Mouse (Mus musculus) intestine, embryonic 14.5 days (tissue): ENCODE results near the gene Mucl3. TPM values are rescaled to one million over a fixed set of nuclear protein-coding genes. Genes with fewer than 3 reads are reported as not detected.
A peak's percentile ranks its signal among the peaks of the same experiment; 100 is the strongest.

Experiments
- ATAC-seq: fragments of 200-750 bp; cut with Nextera tagmentation; replicated peaks from 2 replicates; pipeline ENCODE4 v1.8.0; 2017; ENCODE audit warnings: low read depth, moderate number of reproducible peaks, moderate TSS enrichment, moderate library complexity; ENCODE audit not compliant: low FRiP score, low TSS enrichment
- DNase-seq: peaks from one replicate; pipeline ENCODE4 v3.0.0-alpha.2; 2018; ENCODE audit warnings: low spot score
- H3K27ac ChIP-seq: fragments of 300-500 bp; sonication (generic); 2 replicates; pipeline ENCODE4 v1.5.1; 2014; ENCODE audit warnings: low read depth, mild to moderate bottlenecking, control low read depth
- H3K27me3 ChIP-seq: fragments of 300-500 bp; sonication (generic); replicated peaks from 2 replicates; pipeline ENCODE4 v1.6.1; 2014; ENCODE audit warnings: low read length, control low read depth; ENCODE audit not compliant: control insufficient read depth, insufficient read depth
- H3K36me3 ChIP-seq: fragments of 300-500 bp; sonication (generic); 2 replicates; pipeline ENCODE4 v1.6.1; 2014; ENCODE audit warnings: low read length, control low read depth; ENCODE audit not compliant: control insufficient read depth, insufficient read depth
- H3K4me1 ChIP-seq: fragments of 300-500 bp; sonication (generic); replicated peaks from 2 replicates; pipeline ENCODE4 v1.6.1; 2014; ENCODE audit warnings: low read length, control low read depth, mixed read lengths; ENCODE audit not compliant: control insufficient read depth, insufficient read depth
- H3K4me2 ChIP-seq: fragments of 300-500 bp; sonication (generic); 2 replicates; pipeline ENCODE4 v1.6.1; 2014; ENCODE audit warnings: low read length
- H3K4me3 ChIP-seq: fragments of 300-500 bp; sonication (generic); 2 replicates; pipeline ENCODE4 v1.5.1; 2014; ENCODE audit warnings: low read depth, low read length, control low read depth, mixed read lengths
- H3K9ac ChIP-seq: fragments of 300-500 bp; sonication (generic); 2 replicates; pipeline ENCODE4 v1.6.1; 2014; ENCODE audit warnings: mild to moderate bottlenecking, low read length
- H3K9me3 ChIP-seq: fragments of 300-500 bp; sonication (generic); 2 replicates; pipeline ENCODE4 v1.6.1; 2016; ENCODE audit warnings: low read length, control low read depth; ENCODE audit not compliant: control insufficient read depth
- WGBS: fragments of 180-500 bp; shearing (Covaris S2); extraction: QIAGEN DNeasy Blood & Tissue Kit; methylation state at CpG from one replicate; pipeline ENCODE4 v1.1.7; 2014; 5-methylcytosine and 5-hydroxymethylcytosine counted together
- polyA plus RNA-seq: library from polyadenylated mRNA; unstranded; fragments of >200 nt; fragmentation: Nextera tagmentation; extraction: Ambion mirVana; gene quantifications from 2 replicates; pipeline ENCODE4 v1.2.1, GENCODE M21; 2014

Mucl3 gene
- polyA plus RNA-seq, 1 experiment from 2014 or later = 0.39 TPM

DNA sequence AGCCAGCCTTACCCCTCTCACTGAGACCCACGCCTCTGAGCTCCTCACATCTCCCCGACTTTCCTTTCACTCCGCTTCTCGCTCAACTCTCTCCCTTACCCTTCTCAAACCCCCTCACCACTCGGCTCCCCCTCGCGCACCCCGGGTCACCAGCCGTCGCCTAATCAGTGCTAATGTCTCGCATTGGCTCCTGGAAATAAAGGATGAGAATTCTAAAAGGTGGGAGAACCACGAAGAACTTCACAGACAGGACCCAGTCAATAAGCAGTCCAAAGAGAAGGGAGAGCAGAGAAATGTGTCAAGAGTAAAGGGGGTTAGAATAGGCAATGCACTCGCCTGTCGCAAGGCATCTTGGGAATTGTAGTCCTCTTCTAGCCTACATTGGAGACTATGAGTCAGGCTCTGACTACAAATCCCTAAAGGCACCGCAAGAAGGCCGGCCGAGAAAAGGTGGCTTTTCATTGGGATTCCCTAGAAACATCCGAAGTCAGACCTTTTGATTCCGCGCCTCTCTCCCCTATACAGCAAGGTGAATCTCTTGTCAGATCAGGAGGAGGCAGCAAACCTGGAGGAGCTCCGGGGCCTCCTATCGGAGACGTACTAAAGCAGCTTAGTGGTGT is 30.0 kb upstream of the Mucl3 start, which contains the start of gene Gtf2h4:
Gene Gtf2h4, minus strand, starts transcription at position 324 of the 620 bp plus-strand sequence.
- H3K27me3 ChIP-seq = no peaks in the 10 kb centered on the region
- peaks cover 25% of the 10 kb centered on the region for H3K36me3 ChIP-seq
- ATAC-seq (peak; percentile 92), DNase-seq (peak; percentile 86)
- H3K4me3 ChIP-seq = peak within 1 kb of the TSS; percentile 87
- whole genome bisulfite sequencing = 1% methylated on average over 23 of the region's 23 CpGs
- no peaks in the 10 kb centered on the region for H3K9me3 ChIP-seq
- H3K4me2 ChIP-seq = peak within 1 kb of the TSS; percentile 67
- peak within 1 kb of the TSS; percentile 90 for H3K9ac ChIP-seq
- no peak within 1 kb of the TSS for H3K27ac ChIP-seq
- H3K4me1 ChIP-seq = peaks cover 8% of the 10 kb centered on the region

GRCm38 (mm10) chr17:35672527-35672926 is 29.0 kb upstream of the Mucl3 start:
- Histone ChIP-seq H3K27ac (no peak overlapping the region), H3K4me2 (peak overlapping the region; percentile 67), H3K36me3 (peaks cover 25% of the 10 kb centered on the region), H3K4me3 (no peak overlapping the region), H3K9ac (no peak overlapping the region), H3K27me3 (no peaks in the 10 kb centered on the region), H3K4me1 (peaks cover 12% of the 10 kb centered on the region), H3K9me3 (no peaks in the 10 kb centered on the region)
- no peak for ATAC-seq
- 86% methylated on average over 6 of the region's 6 CpGs for WGBS
- DNase-seq = no peak

GRCm38 (mm10) chr17:35671846-35672245 is 28.4 kb upstream of the Mucl3 start:
- H3K4me3 ChIP-seq = no peak overlapping the region
- no peaks in the 10 kb centered on the region for H3K9me3 ChIP-seq
- peaks cover 12% of the 10 kb centered on the region for H3K4me1 ChIP-seq
- H3K36me3 ChIP-seq = peaks cover 25% of the 10 kb centered on the region
- no peaks in the 10 kb centered on the region for H3K27me3 ChIP-seq
- 86% methylated on average over 6 of the region's 6 CpGs for WGBS
- H3K4me2 ChIP-seq = no peak overlapping the region
- no peak for DNase-seq
- no peak for ATAC-seq
- H3K9ac ChIP-seq = no peak overlapping the region
- no peak overlapping the region for H3K27ac ChIP-seq

DNA sequence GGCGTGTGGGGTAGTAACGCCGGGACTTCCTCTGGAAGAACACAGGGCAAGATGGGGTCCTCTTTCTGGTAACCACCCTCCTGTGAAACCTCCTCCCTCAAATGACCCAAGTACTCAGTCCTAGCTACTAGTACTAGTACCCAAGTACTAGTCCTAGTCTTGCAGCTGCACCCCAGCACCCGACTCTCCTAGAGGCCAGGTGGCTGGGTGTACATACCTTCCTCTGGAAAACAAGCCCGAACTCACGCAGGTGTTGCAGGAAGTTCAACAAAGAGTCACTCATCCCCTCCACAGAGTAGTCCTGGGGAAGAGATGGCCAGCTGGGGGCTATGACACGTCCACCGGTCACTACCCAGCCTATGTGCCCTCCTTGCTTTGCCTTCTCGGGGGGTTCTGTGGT is 26.2 kb upstream of the Mucl3 start:
- 93% methylated on average over 9 of the region's 9 CpGs for WGBS
- H3K4me3 ChIP-seq = no peak overlapping the region
- ATAC-seq (no peak), DNase-seq (no peak)
- H3K9me3 ChIP-seq = no peaks in the 10 kb centered on the region
- H3K4me2 ChIP-seq = no peak overlapping the region
- H3K4me1 ChIP-seq = peaks cover 16% of the 10 kb centered on the region
- peaks cover 27% of the 10 kb centered on the region for H3K36me3 ChIP-seq
- H3K27ac ChIP-seq = no peak overlapping the region
- no peak overlapping the region for H3K9ac ChIP-seq
- no peaks in the 10 kb centered on the region for H3K27me3 ChIP-seq

- Histone ChIP-seq H3K36me3 (peaks cover 45% of the 10 kb centered on the region), H3K27me3 (no peaks in the 10 kb centered on the region), H3K9ac (peak within 1 kb of the TSS; percentile 86), H3K27ac (peak within 1 kb of the TSS; percentile 76), H3K4me1 (peaks cover 8% of the 10 kb centered on the region), H3K9me3 (no peaks in the 10 kb centered on the region), H3K4me2 (peak within 1 kb of the TSS; percentile 96), H3K4me3 (peak within 1 kb of the TSS; percentile 82)
- WGBS = under 1% methylated on average over 61 of the region's 61 CpGs
- ATAC-seq = peak; percentile 84
- peak; percentile 99 for DNase-seq
Observed at GRCm38 (mm10) chr17:35667334-35668065, 24.0 kb upstream of the Mucl3 start, which contains the start of gene Vars2. Vars2 (minus strand) TSS chr17:35667592.

GRCm38 (mm10) chr17:35666851-35667256 is 23.4 kb upstream of the Mucl3 start:
- Histone ChIP-seq H3K9ac (peak overlapping the region; percentile 86), H3K27ac (peak overlapping the region; percentile 76), H3K4me3 (peak overlapping the region; percentile 82), H3K4me2 (peak overlapping the region; percentile 96), H3K27me3 (no peaks in the 10 kb centered on the region), H3K36me3 (peaks cover 46% of the 10 kb centered on the region), H3K4me1 (peaks cover 8% of the 10 kb centered on the region), H3K9me3 (no peaks in the 10 kb centered on the region)
- peak; percentile 44; the same call in 1 of the 2 replicates for ATAC-seq
- 2% methylated on average over 13 of the region's 13 CpGs for WGBS
- no peak for DNase-seq

- 73% methylated on average over 17 of the region's 17 CpGs for WGBS
- Histone ChIP-seq H3K9me3 (no peaks in the 10 kb centered on the region), H3K4me3 (no peak overlapping the region), H3K4me2 (no peak overlapping the region), H3K4me1 (peaks cover 8% of the 10 kb centered on the region), H3K27me3 (no peaks in the 10 kb centered on the region), H3K27ac (no peak overlapping the region), H3K9ac (no peak overlapping the region), H3K36me3 (peaks cover 46% of the 10 kb centered on the region)
- DNase-seq = no peak
- peak; percentile 25; the same call in 1 of the 2 replicates for ATAC-seq
Observed at GRCm38 (mm10) chr17:35665957-35666515, 22.5 kb upstream of the Mucl3 start.

DNA sequence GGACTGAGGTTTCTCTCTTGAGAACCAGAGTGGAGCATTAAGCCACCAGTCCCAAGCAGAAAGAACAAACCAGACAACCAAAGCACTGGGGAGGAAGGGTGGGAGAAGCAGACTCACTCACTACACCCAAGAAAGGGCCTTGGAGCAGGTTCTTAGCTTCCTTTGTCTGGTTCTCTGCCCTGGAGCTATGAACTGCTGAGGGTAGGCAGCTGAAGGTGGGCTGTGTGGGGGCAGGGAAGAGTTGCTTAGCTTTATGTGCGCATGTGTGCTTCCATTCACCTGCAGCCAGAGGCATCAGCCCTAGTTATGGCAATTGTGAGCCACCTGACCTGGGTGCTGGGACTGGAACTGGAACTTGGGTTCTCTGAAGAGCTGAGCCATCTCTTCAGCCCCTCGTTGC is 9.6 kb upstream of the Mucl3 start:
- Histone ChIP-seq H3K4me2 (no peak overlapping the region), H3K9ac (no peak overlapping the region), H3K36me3 (peaks cover 28% of the 10 kb centered on the region), H3K27ac (no peak overlapping the region), H3K27me3 (no peaks in the 10 kb centered on the region), H3K4me3 (no peak overlapping the region), H3K9me3 (no peaks in the 10 kb centered on the region), H3K4me1 (no peaks in the 10 kb centered on the region)
- ATAC-seq (no peak), DNase-seq (no peak)
- 83% methylated on average over 2 of the region's 2 CpGs for WGBS
